Mouse (Mus musculus): ENCODE results near the gene Gchfr.

GRCm38 (mm10) chr2:119208344-119209175 is 41.0 kb downstream of the Gchfr start, which contains the start of the genes Zfyve19 and Dnajc17:
- TF ChIP-seq POLR2A (IDR thresholded peaks at IDR 0.05; ENCODE audit: borderline replicate concordance, extremely low read depth, low read depth, low read length) (peak; percentile 85; the same call in 1 of the 2 replicates), CTCF (IDR thresholded peaks at IDR 0.05; ENCODE audit: insufficient read depth, low read length) (no peak)
